Mouse (Mus musculus) lung, postnatal 0 days (tissue): Measurements from ENCODE around the gene Gpr183.

Experiments
- CTCF ChIP-seq: IDR thresholded peaks from 2 replicates; pipeline ENCODE4 v1.5.1; 2016; ENCODE audit warnings: antibody characterized with exemption, mild to moderate bottlenecking
- EP300 ChIP-seq: IDR thresholded peaks from 2 replicates; pipeline ENCODE4 v1.6.1; 2016; ENCODE audit warnings: antibody characterized with exemption, mild to moderate bottlenecking, control low read depth

- no peak for TF ChIP-seq EP300
- no peak for TF ChIP-seq CTCF
These were observed 8.1 kb upstream of the Gpr183 start for GRCm38 (mm10) chr14:121973114-121973513.
